Comparison of ENCODE assay signal across 21 mouse cellular contexts in the genomic region with DNA sequence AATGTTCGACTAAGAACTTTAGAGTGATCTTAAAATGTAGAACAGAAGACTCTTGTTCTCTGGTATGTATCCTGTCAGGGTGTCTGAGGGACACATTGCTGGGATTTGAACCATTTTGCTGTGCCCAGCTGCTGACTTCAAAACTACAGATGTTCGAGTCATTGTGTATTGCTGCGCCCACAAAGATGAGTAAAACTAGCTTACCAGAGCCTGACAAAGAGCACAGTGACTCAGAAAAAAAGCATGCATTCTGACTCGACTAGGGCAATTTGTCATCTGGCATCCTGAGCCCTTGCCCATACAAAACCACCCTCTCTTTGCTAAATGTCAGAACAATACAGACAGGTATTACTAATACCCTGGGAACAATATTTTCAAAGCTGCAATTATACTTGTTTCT.
DNase-seq lines count a peak whose midpoint lies in the region; TF ChIP-seq lines count a peak whose summit lies in the region.
"Had no signal": no experiment of that assay in that cellular context is flagged by ENCODE, and none has a peak within 500 bp of the region (broad histone marks: within the 10 kb centered on the region; RNA-seq: fewer than 3 reads in every experiment).

No protein-coding gene starts in this region.

- H3K36me3 ChIP-seq in myocyte (ENCODE audit: control insufficient read depth, insufficient read depth): no peaks in the 10 kb centered on the region
- H3K36me3 ChIP-seq: embryonic facial prominence, embryonic 13.5 days; heart, embryonic 15.5 days; intestine, embryonic 15.5 days had no signal

- no peak overlapping the region for H3ac ChIP-seq in myocyte (ENCODE audit: control insufficient read depth, insufficient read length)

- H3K27me3 ChIP-seq in myocyte (ENCODE audit: control insufficient read depth, insufficient read depth, insufficient read length): no peaks in the 10 kb centered on the region
- H3K27me3 ChIP-seq: embryonic facial prominence, embryonic 13.5 days; heart, embryonic 15.5 days; intestine, embryonic 15.5 days had no signal

- H3K79me2 ChIP-seq in myocyte (ENCODE audit: control insufficient read depth, insufficient read depth): no peaks in the 10 kb centered on the region

- intact Hi-C loops in left cerebral cortex, postnatal 14 days (cut with DNase I): no loop called here

- DNase-seq in embryo, embryonic 10.5 days (ENCODE audit: low spot score): peak; percentile 29
- DNase-seq in embryo, embryonic 11 days: no peak
- DNase-seq in 3T3-L1 (ENCODE audit: low read depth, low spot score) (peak; percentile 94), NIH3T3 (ENCODE audit: low read depth) (peak; percentile 14)
- no peak for DNase-seq in left cerebral cortex, postnatal 14 days (ENCODE audit: low spot score in 2 of 2)
- no peak for DNase-seq in lung, adult 18-20 months
- DNase-seq: adrenal gland, adult 8-10 months; B cell, adult 2 months; cerebellum, adult 11-12 months; cerebellum, adult 9-10 months; cerebellum, postnatal 36 days; gastrocnemius, postnatal 10 days; heart, adult 2 months; heart, postnatal 14 days; kidney, adult 18-20 months had no signal

- no peak overlapping the region for H3K4me3 ChIP-seq in myocyte
- H3K4me3 ChIP-seq: embryonic facial prominence, embryonic 13.5 days; heart, adult 2 months; heart, embryonic 15.5 days; intestine, embryonic 15.5 days had no signal

- H3K4me2 ChIP-seq in myocyte (ENCODE audit: low read depth): peak overlapping the region; percentile 69
- H3K4me2 ChIP-seq: embryonic facial prominence, embryonic 13.5 days; heart, embryonic 11.5 days; heart, embryonic 15.5 days; hindbrain, embryonic 14.5 days; intestine, embryonic 15.5 days had no signal

- no peak for TF ChIP-seq POLR2A in myocyte (IDR thresholded peaks at IDR 0.05; ENCODE audit: insufficient read length, low read depth)

TF ChIP-seq in myocyte, 11 proteins besides CTCF, POLR2A, EP300 and RAD21:
- TF ChIP-seq MYOD1 (IDR thresholded peaks at IDR 0.05; ENCODE audit: control insufficient read depth in 1 of 3, insufficient read length in 2 of 3, low read depth in 2 of 3): peak in 2 of 3 experiments; percentile 3 to 19
- TF ChIP-seq MYOG (IDR thresholded peaks at IDR 0.05; ENCODE audit: control insufficient read depth in 1 of 3, insufficient read depth in 1 of 3, insufficient read length in 2 of 3, low read depth in 2 of 3): no peak
- peak; percentile 17 for TF ChIP-seq TCF12 (IDR thresholded peaks at IDR 0.05; ENCODE audit: insufficient read depth, poor library complexity, severe bottlenecking)
- TF ChIP-seq TCF3 (IDR thresholded peaks at IDR 0.05; ENCODE audit: insufficient read length, low read depth): no peak
- TF ChIP-seq POLR2AphosphoS2 (IDR thresholded peaks at IDR 0.05; ENCODE audit: insufficient read length, low read depth): no peak
- TF ChIP-seq E2F4 (IDR thresholded peaks at IDR 0.05; ENCODE audit: insufficient read depth): no peak
- TF ChIP-seq SRF (IDR thresholded peaks at IDR 0.05; ENCODE audit: control insufficient read depth, insufficient read length, low read depth): no peak
- TF ChIP-seq MAX (IDR thresholded peaks at IDR 0.05; ENCODE audit: low read depth): no peak
- TF ChIP-seq CEBPB (IDR thresholded peaks at IDR 0.05; ENCODE audit: insufficient read depth, poor library complexity, severe bottlenecking): 0 out of 2 replicates have a peak, but pooled peaks have one; percentile 46
- no peak for TF ChIP-seq USF1 (IDR thresholded peaks at IDR 0.05; ENCODE audit: low read depth)
- no peak for TF ChIP-seq REST (IDR thresholded peaks at IDR 0.05; ENCODE audit: insufficient read depth, insufficient read length)

Comparison
In these comparisons a context has a peak if more than half of its experiments do, and no peak if none do; other contexts are left out.
1. DNase-seq: peak in embryo, embryonic 10.5 days (single experiment), 3T3-L1 (single experiment) and NIH3T3 (single experiment); none in embryo, embryonic 11 days (single experiment), left cerebral cortex, postnatal 14 days (0 of 2) and lung, adult 18-20 months (0 of 2).